Mouse (Mus musculus): ENCODE data around the gene Rc3h1. TPM values are rescaled to one million over a fixed set of nuclear protein-coding genes. Genes with fewer than 3 reads are reported as not detected.
"Not testable (repeated sequence)": the region's sequence is repeated elsewhere in the genome, so short reads cannot be mapped to it uniquely, and the experiment has no call there.

The Rc3h1 gene
- polyA plus RNA-seq, 1 experiment, result 34.6 TPM

GRCm38 (mm10) chr1:160878485-160878884 lies 27.7 kb upstream of the Rc3h1 start:
- TF ChIP-seq POLR2A (IDR thresholded peaks at IDR 0.05; ENCODE audit: control insufficient read depth, low read depth, low read length), result no peak
- no peak for TF ChIP-seq CTCF (IDR thresholded peaks at IDR 0.05; ENCODE audit: control insufficient read depth, insufficient read depth, insufficient replicate concordance, low read depth, low read length)
- no peaks in the 10 kb centered on the region for H3K4me1 ChIP-seq (ENCODE audit: control insufficient read depth, insufficient read depth, low read length)
- no peaks in the 10 kb centered on the region for H3K36me3 ChIP-seq (ENCODE audit: control insufficient read depth, insufficient read depth, low read length)
- no peak overlapping the region for H3K4me3 ChIP-seq (ENCODE audit: control insufficient read depth, low read depth, low read length)
- H3K27me3 ChIP-seq (ENCODE audit: control insufficient read depth, insufficient read depth, low read length), result no peaks in the 10 kb centered on the region
- no peak overlapping the region for H3K27ac ChIP-seq (ENCODE audit: control insufficient read depth, insufficient read depth, low read depth, low read length)

DNA sequence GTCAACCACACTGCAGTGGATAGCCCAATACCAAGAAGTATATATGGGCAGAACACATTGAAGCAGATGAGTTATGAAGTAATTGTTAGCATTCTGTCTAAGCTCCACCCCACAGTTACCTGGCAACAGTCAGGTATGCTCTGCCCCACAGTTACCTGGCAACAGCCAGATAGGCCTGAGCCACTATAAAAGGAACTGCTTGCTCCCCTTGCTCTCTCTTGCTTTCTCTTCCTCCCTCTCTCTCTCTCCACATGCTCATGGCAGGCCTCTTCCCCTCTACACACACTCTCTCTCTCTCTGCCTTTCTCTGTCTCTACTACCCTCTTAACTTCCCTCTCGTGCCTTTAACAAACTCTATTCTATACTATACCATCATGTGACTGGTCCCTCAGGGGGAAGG lies 24.8 kb upstream of the Rc3h1 start:
- H3K27me3 ChIP-seq (ENCODE audit: control insufficient read depth, insufficient read depth, low read length); H3K4me1 ChIP-seq (ENCODE audit: control insufficient read depth, insufficient read depth, low read length); H3K36me3 ChIP-seq (ENCODE audit: control insufficient read depth, insufficient read depth, low read length); H3K27ac ChIP-seq (ENCODE audit: control insufficient read depth, insufficient read depth, low read depth, low read length): not testable (repeated sequence)
- peak overlapping the region; percentile 69 for H3K4me3 ChIP-seq (ENCODE audit: control insufficient read depth, low read depth, low read length)

- TF ChIP-seq POLR2A (IDR thresholded peaks at IDR 0.05; ENCODE audit: control insufficient read depth, low read depth, low read length), result no peak
- no peak for TF ChIP-seq CTCF (IDR thresholded peaks at IDR 0.05; ENCODE audit: control insufficient read depth, insufficient read depth, insufficient replicate concordance, low read depth, low read length)
- Histone ChIP-seq H3K27me3 (ENCODE audit: control insufficient read depth, insufficient read depth, low read length) (no peaks in the 10 kb centered on the region), H3K4me1 (ENCODE audit: control insufficient read depth, insufficient read depth, low read length) (no peaks in the 10 kb centered on the region), H3K27ac (ENCODE audit: control insufficient read depth, insufficient read depth, low read depth, low read length) (no peak overlapping the region), H3K4me3 (ENCODE audit: control insufficient read depth, low read depth, low read length) (peak overlapping the region; percentile 79), H3K36me3 (ENCODE audit: control insufficient read depth, insufficient read depth, low read length) (no peaks in the 10 kb centered on the region)
Observed at GRCm38 (mm10) chr1:160881968-160882367, 24.2 kb upstream of the Rc3h1 start.

DNA sequence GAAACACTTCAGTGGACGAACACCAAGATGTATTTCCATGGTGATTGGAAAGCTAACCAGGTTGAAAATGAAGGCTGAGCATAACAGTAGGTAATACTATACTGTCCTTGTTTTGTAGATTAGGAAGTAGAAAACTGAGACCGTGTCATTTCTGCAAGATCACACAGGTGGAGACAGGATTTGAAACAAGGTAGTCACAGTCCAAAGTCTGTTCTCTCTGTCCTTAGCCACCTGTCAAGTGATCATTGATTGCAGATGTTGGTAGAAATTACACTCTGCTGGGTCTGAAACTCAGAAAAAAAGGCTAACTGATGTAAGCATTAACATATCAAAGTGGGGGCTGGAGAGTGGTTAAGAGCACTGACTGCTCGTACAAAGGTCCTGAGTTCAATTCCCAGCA lies 21.9 kb upstream of the Rc3h1 start:
- no peaks in the 10 kb centered on the region for H3K36me3 ChIP-seq (ENCODE audit: control insufficient read depth, insufficient read depth, low read length)
- TF ChIP-seq CTCF (IDR thresholded peaks at IDR 0.05; ENCODE audit: control insufficient read depth, insufficient read depth, insufficient replicate concordance, low read depth, low read length) (no peak), POLR2A (IDR thresholded peaks at IDR 0.05; ENCODE audit: control insufficient read depth, low read depth, low read length) (no peak)
- H3K4me3 ChIP-seq (ENCODE audit: control insufficient read depth, low read depth, low read length), result no peak overlapping the region
- no peak overlapping the region for H3K27ac ChIP-seq (ENCODE audit: control insufficient read depth, insufficient read depth, low read depth, low read length)
- no peaks in the 10 kb centered on the region for H3K4me1 ChIP-seq (ENCODE audit: control insufficient read depth, insufficient read depth, low read length)
- H3K27me3 ChIP-seq (ENCODE audit: control insufficient read depth, insufficient read depth, low read length), result no peaks in the 10 kb centered on the region

DNA sequence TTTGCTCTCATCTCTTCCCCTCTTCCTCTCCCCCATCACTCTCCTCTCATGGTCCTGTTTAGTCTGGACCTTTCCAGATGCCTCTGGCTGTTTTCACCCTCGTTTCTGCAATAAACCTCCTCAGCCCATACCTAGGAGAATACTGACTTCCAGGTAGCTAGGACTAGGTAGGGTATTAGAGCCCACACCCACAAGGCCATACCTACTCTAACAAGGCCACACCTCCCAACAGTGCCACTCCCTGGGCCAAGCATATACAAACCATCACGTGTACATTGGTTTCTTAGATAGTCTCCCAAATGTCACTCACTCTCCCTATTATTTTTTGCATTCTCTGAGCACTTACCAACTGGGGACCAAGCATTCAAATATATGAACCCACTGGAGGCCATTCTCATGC lies 21.2 kb upstream of the Rc3h1 start:
- Histone ChIP-seq H3K36me3 (ENCODE audit: control insufficient read depth, insufficient read depth, low read length) (no peaks in the 10 kb centered on the region), H3K4me1 (ENCODE audit: control insufficient read depth, insufficient read depth, low read length) (no peaks in the 10 kb centered on the region)
- TF ChIP-seq CTCF (IDR thresholded peaks at IDR 0.05; ENCODE audit: control insufficient read depth, insufficient read depth, insufficient replicate concordance, low read depth, low read length) (no peak), POLR2A (IDR thresholded peaks at IDR 0.05; ENCODE audit: control insufficient read depth, low read depth, low read length) (no peak)

DNA sequence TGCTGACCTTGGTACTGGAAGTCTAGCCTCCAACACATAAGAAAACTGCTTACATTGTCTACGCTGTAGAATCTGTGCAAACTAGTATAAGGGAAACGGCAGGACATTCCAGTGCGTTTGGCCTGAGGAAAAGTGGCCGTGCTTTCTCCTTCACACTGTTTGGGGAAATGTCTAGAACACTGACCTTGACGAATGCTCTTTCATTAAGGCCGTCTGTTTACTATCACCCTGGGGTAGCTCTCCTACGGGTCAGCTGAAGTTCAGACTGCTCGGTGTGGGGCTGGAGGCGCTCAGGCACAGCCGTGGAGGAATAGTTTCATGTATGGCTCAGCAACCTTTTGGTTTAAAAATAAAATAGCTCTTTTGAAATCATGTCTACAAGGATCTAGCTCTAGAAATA lies 6.5 kb upstream of the Rc3h1 start:
- no peak overlapping the region for H3K27ac ChIP-seq (ENCODE audit: control insufficient read depth, insufficient read depth, low read depth, low read length)
- H3K27me3 ChIP-seq (ENCODE audit: control insufficient read depth, insufficient read depth, low read length), result no peaks in the 10 kb centered on the region
- H3K4me1 ChIP-seq (ENCODE audit: control insufficient read depth, insufficient read depth, low read length), result peaks cover 2% of the 10 kb centered on the region; the same call in 1 of the 2 replicates
- no peak overlapping the region for H3K4me3 ChIP-seq (ENCODE audit: control insufficient read depth, low read depth, low read length)
- TF ChIP-seq CTCF (IDR thresholded peaks at IDR 0.05; ENCODE audit: control insufficient read depth, insufficient read depth, insufficient replicate concordance, low read depth, low read length) (no peak), POLR2A (IDR thresholded peaks at IDR 0.05; ENCODE audit: control insufficient read depth, low read depth, low read length) (no peak)
- H3K36me3 ChIP-seq (ENCODE audit: control insufficient read depth, insufficient read depth, low read length), result no peaks in the 10 kb centered on the region

More for the DNA sequence above, 21.2 kb upstream of the Rc3h1 start:
- Histone ChIP-seq H3K27ac (ENCODE audit: control insufficient read depth, insufficient read depth, low read depth, low read length) (no peak overlapping the region), H3K27me3 (ENCODE audit: control insufficient read depth, insufficient read depth, low read length) (no peaks in the 10 kb centered on the region), H3K4me3 (ENCODE audit: control insufficient read depth, low read depth, low read length) (no peak overlapping the region)

DNA sequence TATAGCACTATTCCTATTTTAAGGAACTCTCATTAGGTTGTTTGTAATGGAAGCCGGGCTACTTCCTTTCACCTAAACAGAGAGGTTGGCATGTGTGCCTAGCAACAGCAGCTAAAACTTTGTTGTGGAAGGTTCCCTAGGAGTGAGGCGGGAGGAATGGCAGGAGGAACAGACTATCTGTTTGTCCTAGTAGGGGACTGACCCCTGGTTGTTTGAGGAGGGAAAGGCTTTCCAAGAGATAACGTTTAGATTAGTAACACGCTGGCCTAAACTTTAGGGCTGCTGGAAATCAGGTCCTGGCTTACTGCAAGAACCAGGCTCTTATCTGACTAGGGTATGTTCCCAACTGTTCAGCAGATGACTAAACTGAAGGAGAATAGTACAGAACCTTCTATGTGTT lies 2.2 kb upstream of the Rc3h1 start:
- Histone ChIP-seq H3K27me3 (ENCODE audit: control insufficient read depth, insufficient read depth, low read length) (no peaks in the 10 kb centered on the region), H3K4me3 (ENCODE audit: control insufficient read depth, low read depth, low read length) (no peak overlapping the region), H3K4me1 (ENCODE audit: control insufficient read depth, insufficient read depth, low read length) (peaks cover 2% of the 10 kb centered on the region; the same call in 1 of the 2 replicates), H3K27ac (ENCODE audit: control insufficient read depth, insufficient read depth, low read depth, low read length) (no peak overlapping the region), H3K36me3 (ENCODE audit: control insufficient read depth, insufficient read depth, low read length) (no peaks in the 10 kb centered on the region)
- TF ChIP-seq POLR2A (IDR thresholded peaks at IDR 0.05; ENCODE audit: control insufficient read depth, low read depth, low read length), result no peak
